Mouse (Mus musculus): Measurements from ENCODE around the gene Stk31. TPM values are rescaled to one million over a fixed set of nuclear protein-coding genes. Genes with fewer than 3 reads are reported as not detected.

Gene Stk31
- polyA plus RNA-seq (2012; rRNA removed) = not detected in 2 replicates

DNA sequence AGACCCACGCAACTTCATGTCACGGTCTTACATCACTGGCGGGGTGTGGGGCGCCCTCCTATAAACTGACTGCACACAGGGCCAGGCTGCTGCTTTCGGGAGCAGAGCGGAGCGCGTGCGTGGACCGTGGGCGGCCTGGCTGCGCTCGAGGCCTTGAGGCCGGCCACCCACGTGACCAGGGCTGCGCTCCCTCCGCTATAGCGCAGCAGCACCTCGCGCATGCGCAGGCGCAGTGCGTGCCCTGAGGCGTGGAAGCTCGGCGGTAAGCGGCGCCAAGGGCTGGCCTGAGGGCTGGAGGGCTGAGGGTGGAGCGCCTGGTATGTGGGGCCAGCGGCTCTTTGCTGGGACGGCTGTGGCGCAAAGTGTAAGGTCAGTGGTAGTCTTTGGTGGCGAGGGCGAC, at the start of gene Stk31:
Gene Stk31, plus strand, starts transcription at position 289 of the 400 bp plus-strand sequence.

DNA sequence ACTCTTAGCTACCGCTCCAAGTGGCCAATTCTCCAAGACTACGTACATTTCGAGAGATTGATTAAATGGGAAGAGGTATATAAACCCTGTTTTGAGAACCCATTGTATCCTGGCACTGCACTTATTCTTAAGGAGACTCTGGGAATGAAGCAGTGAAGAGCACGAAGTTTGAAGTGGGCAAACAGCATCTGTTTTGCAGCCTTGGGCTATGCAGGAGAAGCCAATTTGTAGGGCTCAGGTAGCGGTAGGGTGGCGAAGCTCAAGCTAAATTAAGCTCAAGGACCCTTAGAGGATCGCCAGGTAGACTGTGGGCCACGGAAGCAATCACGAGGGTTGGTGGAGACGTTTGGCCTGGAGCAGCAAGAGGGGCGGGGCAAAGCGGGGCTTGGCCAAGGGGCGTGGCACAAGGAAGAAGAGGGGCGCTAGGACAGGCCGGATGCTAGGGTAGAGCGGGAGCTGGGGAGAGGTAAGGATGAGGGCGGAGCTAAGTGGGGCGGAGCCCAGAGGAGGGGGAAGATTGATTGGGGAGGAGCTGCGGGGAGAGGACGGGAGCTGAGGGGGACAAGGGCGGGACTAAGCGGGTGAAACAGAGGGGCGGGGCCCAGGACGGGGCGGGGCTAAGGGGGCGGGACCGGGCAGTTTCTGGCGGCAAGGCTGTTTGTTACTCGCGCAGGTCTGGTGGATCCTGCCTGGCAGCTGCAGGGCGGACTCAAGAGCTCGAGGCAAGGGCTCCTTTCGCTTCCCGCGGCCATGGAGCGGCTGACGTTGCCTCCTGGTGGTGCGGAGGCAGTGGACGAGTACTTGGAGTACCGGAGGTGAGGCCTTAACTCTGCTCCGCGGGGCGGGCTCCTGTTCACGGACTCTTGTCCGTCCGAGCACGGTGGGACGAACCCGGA, 28.0 kb upstream of the Stk31 start, which contains the start of gene Fam221a:
Gene Fam221a, plus strand, starts transcription at position 581 of the 896 bp plus-strand sequence.

Other genes with a start within 250 kb of the Stk31 start
- 8.6 and 9.5 TPM in 2 replicates for gene Igf2bp3, start 180.6 kb upstream of the Stk31 start, polyA plus RNA-seq (2012; rRNA removed)
- 48.8 and 52.4 TPM in 2 replicates for gene Tra2a, start 131.6 kb upstream of the Stk31 start, polyA plus RNA-seq (2012; rRNA removed)
- 2.2 and 2.4 TPM in 2 replicates for gene Ccdc126, start 76.3 kb upstream of the Stk31 start, polyA plus RNA-seq (2012; rRNA removed)
- gene Fam221a, start 27.9 kb upstream of the Stk31 start, polyA plus RNA-seq (2012; rRNA removed) = 2.2 and 2.3 TPM in 2 replicates

Measured in liver, embryonic 18 days (tissue).